Mouse (Mus musculus) cerebellum, adult 18-20 months (tissue): ENCODE measurements at regions not wholly inside any gene's neighbourhood (a gene's known extent, or its start where the extent isn't known, plus 50 kb on each side); places are given as distances from the start of the nearest gene placed in this dataset.

Experiments
- DNase-seq, 2 experiments: peaks; one replicate each; pipeline ENCODE4 v3.0.0; 2021

DNA sequence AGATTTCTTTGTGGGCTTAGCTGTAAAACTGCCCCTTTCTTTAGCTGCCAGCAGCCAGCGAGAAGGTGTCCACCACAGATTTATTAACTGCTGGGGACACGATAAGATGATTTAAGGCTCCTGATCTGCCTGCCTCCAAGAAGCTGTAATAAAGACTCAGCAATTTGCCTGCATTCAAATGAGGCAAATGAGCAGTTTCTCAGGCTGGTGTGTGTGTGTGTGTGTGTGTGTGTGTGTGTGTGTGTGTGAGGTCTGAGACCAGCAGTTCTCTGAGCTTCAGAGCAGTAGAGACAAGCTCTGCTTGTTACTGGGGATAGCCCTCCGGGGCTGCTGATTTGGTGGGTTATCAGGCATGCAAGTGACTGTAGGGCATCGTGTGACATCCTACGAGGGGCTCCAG lies 139.2 kb upstream of the Lrfn2 start:
- no peak for DNase-seq

DNA sequence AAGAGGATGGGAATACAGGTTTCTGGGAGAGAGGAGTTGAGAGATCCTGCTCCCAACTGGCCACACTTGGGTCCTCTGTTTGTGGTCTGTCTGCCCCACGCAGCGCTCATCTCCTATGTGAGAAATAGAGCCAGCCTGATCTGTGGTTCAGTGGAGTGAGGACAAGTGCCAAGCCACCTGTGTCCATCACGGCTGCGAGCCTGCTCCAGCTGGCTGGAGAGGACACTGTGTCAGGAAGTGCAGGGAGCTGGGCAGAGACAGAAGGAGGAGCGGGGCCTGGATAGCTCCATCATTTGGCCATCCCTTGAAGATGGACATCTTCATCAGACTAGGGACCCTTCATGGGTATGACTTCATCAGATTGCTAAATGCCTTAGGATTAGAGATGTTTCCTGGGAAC lies 136.4 kb upstream of the Lrfn2 start:
- peak; percentile 35 to 41 for DNase-seq

DNA sequence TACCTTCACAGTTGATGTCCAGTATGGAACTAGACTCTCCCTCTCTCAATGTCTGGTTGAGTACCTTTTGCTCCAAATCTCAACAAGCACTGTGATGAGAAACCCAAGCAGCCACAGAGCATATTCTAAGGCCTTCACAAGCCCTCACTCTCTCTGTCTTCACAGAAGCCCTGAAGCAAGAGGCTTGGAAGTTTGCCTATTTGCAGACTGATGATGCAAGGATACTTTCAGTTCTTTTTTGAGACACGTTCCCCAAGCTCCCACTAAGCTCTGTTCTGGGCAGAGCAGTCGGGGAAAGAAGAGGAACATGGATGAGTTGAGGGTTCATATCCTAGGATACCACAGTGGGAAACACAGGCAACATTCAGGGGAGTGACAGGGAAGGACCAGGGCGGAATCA lies 134.0 kb upstream of the Lrfn2 start:
- DNase-seq: no peak

DNA sequence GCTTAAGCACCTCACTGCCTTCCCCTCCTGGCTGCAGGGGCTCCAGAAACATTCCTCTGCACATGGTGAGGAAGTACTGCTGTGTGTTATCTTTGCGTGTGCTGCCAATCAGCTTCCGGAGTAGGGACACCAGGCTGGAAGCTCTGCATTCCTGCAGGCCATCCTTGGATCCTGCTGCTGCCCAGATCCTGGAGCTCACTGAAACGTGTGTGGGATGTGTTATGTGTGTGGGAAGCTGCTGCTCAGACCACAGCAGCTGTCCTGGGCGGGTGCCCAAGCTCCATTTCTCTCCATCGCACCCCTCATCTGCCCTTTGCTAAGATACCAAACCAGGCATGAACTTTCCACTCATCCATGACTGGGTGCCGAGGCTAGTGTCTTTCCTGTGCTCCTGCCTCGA lies 129.5 kb upstream of the Lrfn2 start:
- DNase-seq: no peak

DNA sequence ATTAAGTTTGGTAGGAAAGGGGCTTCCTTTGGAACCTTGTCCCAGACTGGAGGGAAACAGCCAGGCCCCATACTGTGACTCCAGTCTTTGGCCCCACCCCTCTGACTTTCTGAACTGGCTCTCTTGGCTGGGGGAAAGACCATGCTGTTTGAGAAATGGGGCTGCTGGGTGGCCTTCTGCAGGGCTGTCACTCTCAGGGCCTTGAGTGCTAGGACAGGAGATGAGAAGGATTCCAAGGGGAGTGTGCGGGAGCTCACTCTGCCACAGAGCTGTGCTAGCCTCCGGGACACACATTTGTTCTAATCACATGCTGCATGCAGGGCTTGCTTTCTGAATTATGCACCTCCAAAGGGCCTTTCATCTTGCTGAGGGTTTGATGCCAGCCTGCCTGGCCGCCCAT lies 124.3 kb upstream of the Lrfn2 start:
- no peak for DNase-seq

DNA sequence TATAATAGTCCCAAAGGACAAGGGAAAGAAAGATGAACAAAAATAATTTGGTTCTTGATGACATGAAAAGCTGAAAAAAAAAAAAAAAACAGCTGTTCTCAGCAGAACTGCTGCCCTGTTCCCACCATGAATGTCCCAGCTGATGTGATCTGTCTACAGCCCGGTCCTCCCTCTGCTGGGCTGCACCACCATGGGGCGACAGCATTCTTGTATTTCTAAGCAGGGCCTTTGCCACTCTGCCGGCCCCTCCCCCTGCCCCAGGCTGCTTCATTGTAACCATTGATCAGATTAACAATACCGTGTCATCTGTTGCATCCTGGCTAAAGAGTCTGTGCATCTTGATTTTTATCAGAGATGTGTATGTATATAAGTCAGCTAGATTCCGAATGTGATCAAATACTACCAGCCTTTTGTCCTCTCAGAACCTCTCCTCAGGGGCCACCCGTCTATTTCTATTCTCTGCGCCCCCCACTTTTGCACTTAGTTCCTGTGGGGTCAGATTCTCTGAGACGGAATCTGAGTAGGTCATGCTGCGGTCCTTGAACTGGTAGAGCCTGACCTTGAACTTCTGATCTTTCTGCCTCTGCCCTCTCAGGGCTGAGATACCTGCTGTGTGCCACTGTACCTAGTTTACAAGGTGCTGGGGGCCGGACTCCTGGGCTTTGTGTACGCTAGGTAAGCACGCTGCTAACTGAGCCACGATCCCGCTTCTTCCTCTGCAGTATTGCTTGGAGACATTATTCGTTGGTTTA lies 117.2 kb upstream of the Lrfn2 start:
- DNase-seq: no peak

DNA sequence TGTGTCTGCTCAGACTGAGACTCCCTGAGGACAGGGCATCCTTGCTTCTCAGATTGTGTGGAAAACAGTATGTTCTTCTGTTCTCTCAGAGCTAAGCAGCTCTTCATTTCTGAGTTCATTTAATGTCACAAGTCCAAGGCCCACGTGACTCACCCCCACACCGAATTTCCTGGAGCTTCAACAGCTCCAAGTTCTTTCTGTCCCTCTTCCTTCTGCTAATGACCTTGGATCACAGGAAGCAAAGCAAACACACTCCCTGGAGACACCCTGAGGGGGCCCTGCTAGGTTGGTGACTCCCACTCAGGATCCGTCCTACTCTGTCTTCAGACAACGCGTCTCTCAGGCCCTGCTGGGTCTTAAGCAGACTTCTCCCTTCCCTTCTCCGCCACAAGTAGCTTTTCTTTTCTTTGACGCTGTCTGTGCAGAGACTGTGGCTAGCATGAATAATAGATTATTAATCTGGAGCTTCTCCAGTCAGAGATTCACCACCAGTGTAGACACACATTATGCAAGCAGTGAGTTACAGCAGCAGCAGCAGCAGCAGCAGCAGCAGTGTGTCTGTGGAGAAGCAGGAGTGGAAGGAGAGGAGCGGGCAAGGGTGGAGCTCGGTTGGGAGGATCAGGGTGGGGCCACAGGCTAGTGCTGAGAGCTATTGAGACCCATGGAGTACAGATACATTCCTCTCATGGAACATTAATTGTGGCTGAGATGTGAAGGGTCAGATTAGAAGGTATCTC lies 115.4 kb upstream of the Lrfn2 start:
- no peak for DNase-seq

DNA sequence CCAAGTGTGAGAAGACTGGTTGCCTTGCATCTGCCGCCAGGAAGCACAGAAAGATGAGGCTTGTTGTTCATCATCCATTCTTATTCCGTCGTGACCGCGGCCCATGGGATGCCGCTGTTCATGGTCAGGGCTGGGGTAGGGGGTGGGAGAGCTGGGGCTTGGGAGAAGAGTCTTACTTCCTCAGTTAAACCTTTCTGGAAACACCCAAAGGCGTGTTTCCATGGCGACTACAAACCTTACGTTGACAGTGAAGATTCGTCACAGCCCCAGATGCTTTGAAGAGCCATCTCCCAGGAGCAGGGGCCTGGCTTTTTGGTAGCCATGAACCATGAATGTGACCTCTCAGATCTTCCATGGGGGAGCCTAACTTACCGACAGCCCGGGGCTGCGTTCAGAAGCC lies 114.6 kb upstream of the Lrfn2 start:
- no peak for DNase-seq

DNA sequence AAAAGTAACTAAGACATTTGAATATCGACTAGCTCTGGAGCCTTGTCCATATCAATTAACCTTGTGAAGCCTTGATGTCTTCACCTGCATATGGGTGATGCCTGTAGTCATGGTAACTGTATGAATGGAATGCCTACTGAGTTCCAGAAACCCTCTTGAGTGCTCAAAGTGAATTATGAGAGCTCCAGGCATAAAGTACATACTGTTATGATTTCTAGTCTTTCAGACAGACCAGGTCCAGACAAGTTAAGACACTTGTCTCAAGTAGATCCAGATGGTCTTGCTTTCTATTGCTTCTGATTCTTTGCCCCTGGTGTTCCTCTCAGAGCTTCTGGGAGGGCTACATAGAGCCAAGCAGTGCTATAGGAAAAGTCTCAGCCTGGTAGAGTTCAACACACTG lies 112.5 kb upstream of the Lrfn2 start:
- no peak for DNase-seq

DNA sequence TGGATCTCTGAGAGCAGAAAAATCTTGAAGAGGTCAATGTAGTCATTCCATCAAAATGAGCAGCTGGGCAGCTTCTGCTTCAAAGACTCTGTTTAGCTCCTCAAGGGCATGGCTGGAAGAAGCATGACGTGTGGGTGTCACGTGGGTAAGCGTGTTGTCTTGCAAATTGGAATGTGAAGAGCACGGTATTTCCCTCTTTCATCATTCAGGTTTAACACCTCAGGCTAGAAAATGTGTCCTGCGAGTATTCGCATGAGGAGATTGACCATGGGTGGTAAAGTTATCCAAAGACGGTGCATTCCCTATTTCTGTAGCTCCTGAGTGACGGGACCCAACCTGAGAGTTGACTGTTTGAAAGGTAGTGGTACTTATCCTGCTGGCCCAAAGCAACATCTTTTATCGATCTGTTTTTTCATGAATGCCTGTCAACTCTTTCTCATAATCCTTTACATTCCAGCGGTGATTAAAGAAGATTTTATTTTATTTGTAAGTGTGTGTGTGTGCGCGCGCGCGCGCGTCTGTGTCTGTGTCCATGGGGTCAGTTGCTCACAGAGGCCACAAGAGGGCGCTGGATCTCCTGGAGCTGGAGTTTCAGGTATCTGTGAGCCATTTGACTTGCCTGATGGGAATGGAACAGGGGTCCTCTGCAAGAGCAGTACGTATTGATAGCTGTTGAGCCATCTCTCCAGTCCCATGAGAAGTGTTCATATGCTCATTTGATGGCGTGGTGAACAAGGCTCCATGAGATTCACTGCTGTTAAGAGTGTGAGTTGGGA lies 109.9 kb upstream of the Lrfn2 start:
- DNase-seq: no peak

DNA sequence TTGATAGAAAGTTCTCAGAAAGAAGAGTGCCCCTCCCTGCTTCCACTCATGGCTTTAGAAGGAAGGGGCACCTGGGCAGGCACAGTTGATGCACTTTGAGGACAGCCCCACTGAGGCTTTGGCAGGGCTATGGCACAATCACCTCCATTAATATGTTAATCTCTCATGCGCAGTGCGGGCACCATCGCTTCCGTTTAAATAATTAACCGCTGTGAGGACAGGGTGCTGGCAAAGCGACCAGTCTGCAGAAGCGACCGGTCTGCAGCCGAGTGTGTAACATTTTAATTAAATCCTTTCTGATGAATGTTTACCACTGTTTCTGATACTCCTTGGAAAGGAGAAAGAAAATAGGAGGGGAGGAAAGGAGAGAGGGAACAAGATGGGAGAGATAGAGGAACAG lies 108.3 kb upstream of the Lrfn2 start:
- DNase-seq: no peak

DNA sequence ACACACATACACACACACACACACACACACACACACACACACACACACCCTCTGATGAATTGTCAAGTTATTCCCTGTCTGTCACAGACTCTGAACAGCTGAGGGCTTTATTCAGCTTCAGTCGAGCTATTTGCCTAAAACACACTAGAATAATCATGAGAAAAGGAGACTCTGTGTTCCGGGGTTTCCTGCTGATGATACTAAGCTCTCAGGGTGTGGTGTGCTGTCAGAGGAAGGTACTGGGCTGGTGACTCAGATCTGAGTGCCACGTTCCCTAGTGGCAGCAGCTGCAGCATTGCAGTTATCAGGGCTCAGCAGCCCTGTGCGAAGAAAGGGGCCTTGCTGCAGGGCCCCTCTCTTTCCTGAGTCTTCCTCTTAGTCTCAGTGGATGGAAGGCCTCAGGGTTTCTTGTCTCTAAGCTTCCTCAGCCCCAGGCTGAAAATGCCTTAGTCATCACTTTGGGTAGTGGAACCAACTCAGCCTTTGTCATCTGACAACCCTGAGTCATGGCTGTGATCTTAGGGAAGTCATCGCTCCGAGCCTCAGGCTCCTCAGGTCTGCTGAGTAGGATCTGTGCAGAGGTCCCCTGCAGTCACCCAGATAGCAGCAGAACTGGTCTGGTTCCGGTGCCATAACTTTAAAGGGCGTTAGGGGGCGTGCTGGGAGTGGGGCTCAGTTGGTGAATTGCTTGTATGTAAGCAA lies 106.8 kb upstream of the Lrfn2 start:
- no peak for DNase-seq

DNA sequence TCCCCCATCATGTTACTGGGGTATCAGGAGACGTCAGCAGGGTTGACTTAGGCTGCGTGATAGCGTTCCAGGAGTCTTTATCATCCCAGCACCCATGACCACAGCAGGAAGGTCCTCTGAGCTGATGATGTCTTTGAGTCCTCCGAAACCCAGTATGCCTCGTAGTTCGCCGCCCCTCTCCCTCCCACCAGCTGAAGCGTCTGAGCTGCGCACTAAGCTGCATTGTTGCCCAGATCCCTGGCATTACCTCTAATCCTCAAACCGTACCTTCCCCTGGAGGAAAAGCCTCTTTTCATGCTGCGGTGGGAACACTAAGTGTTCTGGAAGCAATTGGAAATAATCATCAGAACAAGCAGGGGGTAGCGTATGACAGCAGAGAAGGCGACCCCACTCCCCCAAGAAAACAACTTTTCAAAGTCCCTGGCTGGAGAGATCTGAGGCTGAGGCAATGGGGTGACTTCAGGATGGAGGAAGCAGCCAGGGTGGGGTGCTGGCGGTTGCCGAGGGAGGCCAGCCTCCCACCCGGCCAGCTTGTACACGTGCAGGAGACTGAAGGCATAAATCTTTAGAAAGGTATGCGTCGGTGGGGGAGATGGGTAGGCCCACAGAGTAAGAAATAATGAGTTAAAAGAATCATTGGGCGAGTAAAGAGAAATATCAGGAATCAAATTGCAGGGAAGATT lies 93.7 kb upstream of the Lrfn2 start:
- DNase-seq: no peak

DNA sequence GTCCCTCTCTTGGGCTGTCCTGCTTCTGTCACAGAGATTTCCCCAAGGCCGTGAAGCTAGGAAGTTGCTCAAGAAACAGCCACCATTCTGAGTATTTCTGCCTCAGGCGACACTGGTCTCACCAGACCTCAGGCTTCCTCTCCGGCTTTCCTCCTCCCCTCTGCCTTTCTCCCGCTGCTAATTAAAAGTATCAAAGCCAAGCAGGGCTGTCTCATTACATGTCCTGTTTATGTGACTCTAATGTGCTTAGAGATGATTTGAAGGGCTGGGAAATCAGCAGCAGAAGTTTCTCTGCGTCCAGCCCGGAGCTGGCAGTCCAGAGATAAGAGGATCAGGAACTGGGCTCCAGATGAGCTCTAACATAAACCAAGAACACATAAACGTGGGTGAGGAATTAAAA lies 84.3 kb upstream of the Lrfn2 start:
- DNase-seq: no peak

DNA sequence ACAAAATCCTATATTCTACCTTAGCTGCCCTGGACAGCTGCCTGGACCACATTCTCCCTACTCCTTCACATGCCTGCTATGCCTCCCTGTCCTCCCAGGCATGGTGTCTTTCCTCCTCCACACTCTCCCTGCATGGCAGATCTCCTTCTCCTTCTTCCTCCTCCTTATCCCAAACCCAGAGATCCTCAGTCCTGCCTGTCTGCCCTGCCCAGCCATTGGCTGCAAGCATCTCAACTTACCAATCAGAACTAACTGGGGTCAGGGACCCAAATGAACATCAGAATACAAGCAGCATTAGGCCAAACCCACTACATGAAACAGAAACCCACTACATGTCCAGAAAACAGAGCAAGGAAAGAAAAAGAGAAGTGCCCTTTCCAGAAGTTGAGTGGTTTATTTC lies 81.3 kb upstream of the Lrfn2 start:
- no peak for DNase-seq

DNA sequence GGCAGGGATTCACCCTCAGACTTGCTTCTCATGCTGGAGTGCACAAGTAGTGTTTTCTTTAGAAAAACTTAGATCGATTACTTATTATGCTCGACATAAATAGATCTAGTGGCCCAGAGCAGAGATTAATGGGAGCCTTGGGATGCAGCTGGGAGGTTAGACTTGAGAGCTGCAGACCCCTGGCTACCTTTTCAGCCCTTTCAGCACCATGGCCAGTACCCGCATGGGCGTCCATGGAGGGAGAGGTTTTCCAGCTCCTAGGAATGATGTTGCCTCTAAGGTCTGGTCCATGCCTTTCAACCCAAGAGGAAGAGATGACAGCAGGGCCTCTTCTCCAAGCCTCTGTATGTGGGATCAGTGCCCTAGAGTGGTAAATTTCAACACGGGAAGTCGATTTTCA lies 73.3 kb upstream of the Lrfn2 start:
- DNase-seq: no peak

DNA sequence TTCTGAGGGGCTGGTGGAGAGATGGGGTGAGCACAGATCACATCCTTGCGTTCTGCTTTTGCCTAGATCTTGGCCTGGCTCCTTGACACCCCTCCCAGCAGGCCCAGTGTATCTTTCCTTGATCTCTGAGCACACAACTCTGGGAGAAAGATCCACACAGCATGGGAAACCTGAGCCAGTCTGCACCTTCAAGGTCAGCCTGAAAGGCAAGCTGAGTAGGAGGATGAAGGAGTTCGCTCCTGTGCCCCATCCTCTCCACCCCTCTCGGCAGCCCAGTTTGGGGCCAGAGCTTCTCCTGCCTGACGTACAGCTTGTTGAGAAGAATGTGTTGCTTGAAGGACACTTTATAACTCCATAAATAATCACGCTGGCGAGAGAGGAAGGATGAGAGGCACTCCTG lies 61.7 kb upstream of the Lrfn2 start:
- no peak for DNase-seq

DNA sequence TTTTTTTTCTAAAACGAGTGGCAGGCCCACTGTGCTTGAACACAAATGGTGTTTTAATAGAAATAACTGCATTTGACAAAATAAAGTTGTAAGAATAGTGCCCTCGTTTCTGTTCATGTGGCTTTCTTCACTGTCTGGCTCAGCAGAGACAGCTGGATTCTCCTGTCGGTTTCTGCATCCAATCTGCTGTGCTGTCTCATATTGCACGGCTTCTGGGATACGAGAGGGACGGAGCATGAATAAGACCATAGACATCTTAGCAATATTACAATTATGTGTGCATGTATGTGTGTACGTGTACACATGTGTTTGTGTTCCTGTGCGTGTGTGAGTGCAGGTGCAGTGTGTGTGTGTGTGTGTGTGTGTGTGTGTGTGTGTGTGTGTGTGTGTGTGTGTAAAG lies 54.7 kb upstream of the Lrfn2 start:
- no peak for DNase-seq

DNA sequence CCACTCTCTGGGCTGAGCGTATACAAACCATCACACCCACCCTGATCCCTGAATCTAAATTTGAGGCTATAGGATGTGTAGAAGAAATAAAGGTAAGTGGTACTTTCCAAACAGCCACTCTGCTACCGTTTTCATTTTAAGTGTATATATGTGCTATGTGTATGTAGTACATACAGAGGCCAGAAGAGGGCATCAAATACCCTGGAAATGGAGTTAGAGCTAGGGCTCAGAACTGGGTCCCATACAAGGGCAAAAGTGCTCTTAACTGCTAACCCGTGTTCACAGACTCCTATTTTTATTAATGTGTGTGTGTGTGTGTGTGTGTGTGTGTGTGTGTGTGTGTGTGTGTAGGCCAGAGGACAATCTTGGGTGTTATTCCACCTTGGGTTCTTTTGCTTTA lies 51.6 kb upstream of the Lrfn2 start:
- no peak for DNase-seq

DNA sequence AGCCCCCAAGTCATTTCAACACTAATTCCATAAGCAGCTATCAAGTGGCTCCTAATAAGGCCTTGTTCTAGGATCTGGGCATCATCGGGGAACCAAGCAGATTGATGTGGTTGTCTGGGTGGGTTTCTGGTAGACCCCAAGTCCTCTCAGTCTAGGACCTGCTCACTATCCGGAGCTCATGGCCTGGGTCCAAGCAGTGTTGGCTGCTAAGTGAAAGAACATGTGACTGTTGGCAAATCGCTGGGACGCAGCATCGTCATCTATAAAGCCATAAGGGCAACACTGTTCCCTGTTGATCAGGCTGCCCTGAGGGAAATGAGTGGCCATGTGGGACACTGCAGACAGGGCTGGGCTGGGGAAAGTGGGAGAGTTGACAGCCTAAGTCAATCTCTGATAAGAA lies 50.2 kb upstream of the Lrfn2 start:
- no peak for DNase-seq
